Mouse (Mus musculus) neural tube, embryonic 15.5 days (tissue): ENCODE results near the gene Cyth2. TPM values are rescaled to one million over a fixed set of nuclear protein-coding genes. Genes with fewer than 3 reads are reported as not detected.

ENCODE experiments used
- polyA plus RNA-seq: library from polyadenylated mRNA; unstranded; fragments of >200 nt; fragmentation: Nextera tagmentation; extraction: Ambion mirVana; gene quantifications from 2 replicates; pipeline ENCODE4 v1.2.1, GENCODE M21; 2015

The Cyth2 gene
- polyA plus RNA-seq, 1 experiment from 2014 or later = 253 TPM

Other genes with a start within 250 kb of the Cyth2 start
- 25.4 and 31.9 TPM in 2 replicates for gene Bcat2, start 244.4 kb downstream of the Cyth2 start, polyA plus RNA-seq
- 0.17 and 2.3 TPM in 2 replicates for gene Fgf21, start 199.1 kb downstream of the Cyth2 start, polyA plus RNA-seq
- gene Fut1, start 197.3 kb downstream of the Cyth2 start, polyA plus RNA-seq = 0.69 TPM in 1 of 2 replicates, not detected in the other
- 0.14 TPM in 1 of 2 replicates, not detected in the other for gene Izumo1, start 192.8 kb downstream of the Cyth2 start, polyA plus RNA-seq
- gene Rasip1, start 187.1 kb downstream of the Cyth2 start, polyA plus RNA-seq = 15.4 and 17.6 TPM in 2 replicates
- 4.5 and 5.6 TPM in 2 replicates for gene Mamstr, start 174.6 kb downstream of the Cyth2 start, polyA plus RNA-seq
- gene Fut2, start 148.2 kb downstream of the Cyth2 start, polyA plus RNA-seq = 0.36 and 2.5 TPM in 2 replicates
- 1.7 and 1.9 TPM in 2 replicates for gene Ntn5, start 130.6 kb downstream of the Cyth2 start, polyA plus RNA-seq
- gene Sec1, start 120.2 kb downstream of the Cyth2 start, polyA plus RNA-seq = 0.47 and 0.77 TPM in 2 replicates
- 57.0 and 71.4 TPM in 2 replicates for gene Car11, start 114.7 kb downstream of the Cyth2 start, polyA plus RNA-seq
- 3.3 and 3.9 TPM in 2 replicates for gene Dbp, start 109.5 kb downstream of the Cyth2 start, polyA plus RNA-seq
- gene Rpl18, start 99.1 kb downstream of the Cyth2 start, polyA plus RNA-seq = 573 and 682 TPM in 2 replicates
- 23.0 and 25.7 TPM in 2 replicates for gene Sphk2, start 96.6 kb downstream of the Cyth2 start, polyA plus RNA-seq
- gene Fam83e, start 93.4 kb downstream of the Cyth2 start, polyA plus RNA-seq = 0.50 and 1.5 TPM in 2 replicates
- not detected in 2 replicates for gene Spaca4, start 88.8 kb downstream of the Cyth2 start, polyA plus RNA-seq
- 19.3 and 26.0 TPM in 2 replicates for gene Lmtk3, start 30.8 kb downstream of the Cyth2 start, polyA plus RNA-seq
- gene Sult2b1, start 29.9 kb downstream of the Cyth2 start, polyA plus RNA-seq = 7.1 and 8.6 TPM in 2 replicates
- gene Kcnj14, start 10.2 kb upstream of the Cyth2 start, polyA plus RNA-seq = 1.4 and 1.7 TPM in 2 replicates
- 40.7 and 48.9 TPM in 2 replicates for gene Grwd1, start 16.4 kb upstream of the Cyth2 start, polyA plus RNA-seq
- 55.7 and 65.9 TPM in 2 replicates for gene Kdelr1, start 58.2 kb upstream of the Cyth2 start, polyA plus RNA-seq
- gene Grin2d, start 63.8 kb upstream of the Cyth2 start, polyA plus RNA-seq = 3.2 and 4.2 TPM in 2 replicates
- gene Syngr4, start 82.1 kb upstream of the Cyth2 start, polyA plus RNA-seq = 0.37 and 0.52 TPM in 2 replicates
- gene Tmem143, start 82.4 kb upstream of the Cyth2 start, polyA plus RNA-seq = 7.5 and 7.8 TPM in 2 replicates
- 48.2 and 70.1 TPM in 2 replicates for gene Emp3, start 106.8 kb upstream of the Cyth2 start, polyA plus RNA-seq
- 5.9 and 6.2 TPM in 2 replicates for gene Ccdc114, start 109.5 kb upstream of the Cyth2 start, polyA plus RNA-seq
- 0.56 and 0.75 TPM in 2 replicates for gene Abcc6, start 215.7 kb upstream of the Cyth2 start, polyA plus RNA-seq
- 43.6 and 48.0 TPM in 2 replicates for gene Nomo1, start 219.1 kb upstream of the Cyth2 start, polyA plus RNA-seq